Mouse (Mus musculus) stomach, postnatal 0 days (tissue): Measurements from ENCODE around the gene Ifitm10.

Experiments used
- CTCF ChIP-seq: IDR thresholded peaks from 2 replicates; pipeline ENCODE4 v1.5.1; 2016; ENCODE audit warnings: antibody characterized with exemption, low read depth, mild to moderate bottlenecking, moderate library complexity
- EP300 ChIP-seq: optimal IDR thresholded peaks from 2 replicates; pipeline ENCODE3; 2016; ENCODE audit warnings: antibody characterized with exemption

GRCm38 (mm10) chr7:142384306-142384705, 10.8 kb upstream of the Ifitm10 start:
- TF ChIP-seq CTCF: no peak
- TF ChIP-seq EP300: no peak
